Mouse (Mus musculus) right cerebral cortex, postnatal 10 days (tissue): Measurements from ENCODE around the gene Prdm9.
"Not testable (repeated sequence)": the region's sequence is repeated elsewhere in the genome, so short reads cannot be mapped to it uniquely, and the experiment has no call there.

Source experiments
- DNase-seq, 2 experiments: peaks; one replicate each; pipeline ENCODE4 v3.0.0; 2021; ENCODE audit warnings: low spot score in 2 of 2

Gene Prdm9

GRCm38 (mm10) chr17:15564014-15564927, at the start of gene Prdm9:
TSS of gene Prdm9 (minus strand) at chr17:15564354.
- DNase-seq = peak; percentile 99 to 100

GRCm38 (mm10) chr17:15599496-15599895, 35.3 kb upstream of the Prdm9 start:
- no peak for DNase-seq

- DNase-seq = no peak
Observed at GRCm38 (mm10) chr17:15591216-15591881, 27.2 kb upstream of the Prdm9 start.

GRCm38 (mm10) chr17:15588116-15588515, 24.0 kb upstream of the Prdm9 start:
- no peak for DNase-seq

- no peak for DNase-seq
Observed at GRCm38 (mm10) chr17:15585691-15586090, 21.5 kb upstream of the Prdm9 start.

GRCm38 (mm10) chr17:15583071-15583470, 18.9 kb upstream of the Prdm9 start:
- no peak for DNase-seq

- no peak for DNase-seq
Observed at GRCm38 (mm10) chr17:15580072-15580447, 15.9 kb upstream of the Prdm9 start.

GRCm38 (mm10) chr17:15579410-15580071, 15.4 kb upstream of the Prdm9 start:
- no peak for DNase-seq

GRCm38 (mm10) chr17:15577291-15577694, 13.1 kb upstream of the Prdm9 start:
- peak in 1 of 2 experiments; percentile 27 for DNase-seq

GRCm38 (mm10) chr17:15575056-15575455, 10.9 kb upstream of the Prdm9 start:
- DNase-seq = no peak

GRCm38 (mm10) chr17:15566908-15567307, 2.8 kb upstream of the Prdm9 start:
- DNase-seq = no peak

GRCm38 (mm10) chr17:15564928-15565300, 760 bp upstream of the Prdm9 start:
- DNase-seq = peak; percentile 30 to 32

- DNase-seq = no peak
Observed at GRCm38 (mm10) chr17:15559946-15560345, 4.2 kb downstream of the Prdm9 start.

GRCm38 (mm10) chr17:15549713-15550112, 14.4 kb downstream of the Prdm9 start:
- no peak for DNase-seq

- DNase-seq = no peak
Observed at GRCm38 (mm10) chr17:15546440-15546839, 17.7 kb downstream of the Prdm9 start.

- not testable (repeated sequence) for DNase-seq
Observed at GRCm38 (mm10) chr17:15543868-15544267, 20.3 kb downstream of the Prdm9 start.

GRCm38 (mm10) chr17:15540309-15540708, 23.8 kb downstream of the Prdm9 start:
- DNase-seq = no peak

GRCm38 (mm10) chr17:15536457-15536904, 27.7 kb downstream of the Prdm9 start:
- peak in 1 of 2 experiments; percentile 26 for DNase-seq

GRCm38 (mm10) chr17:15535943-15536342, 28.2 kb downstream of the Prdm9 start:
- no peak for DNase-seq

GRCm38 (mm10) chr17:15535162-15535800, 28.9 kb downstream of the Prdm9 start:
- DNase-seq = peak in 1 of 2 experiments; percentile 49

- DNase-seq = peak; percentile 69 to 72
Observed at GRCm38 (mm10) chr17:15530141-15530540, 34.0 kb downstream of the Prdm9 start.

GRCm38 (mm10) chr17:15528887-15529286, 35.3 kb downstream of the Prdm9 start:
- no peak for DNase-seq
